Mouse (Mus musculus) megakaryocyte-erythroid progenitor cell, adult 5-6 weeks (primary cell): ENCODE measurements at regions not wholly inside any gene's neighbourhood (a gene's known extent, or its start where the extent isn't known, plus 50 kb on each side); places are given as distances from the start of the nearest gene placed in this dataset.

Experiments
- ATAC-seq: replicated peaks from 2 replicates; pipeline ENCODE4 v1.8.0; 2016; ENCODE audit warnings: mild to moderate bottlenecking, inconsistent platforms; ENCODE audit not compliant: severe bottlenecking, poor library complexity, low FRiP score, low TSS enrichment

GRCm38 (mm10) chr7:137741702-137742101, 304.3 kb downstream of the Glrx3 start:
- no peak for ATAC-seq

DNA sequence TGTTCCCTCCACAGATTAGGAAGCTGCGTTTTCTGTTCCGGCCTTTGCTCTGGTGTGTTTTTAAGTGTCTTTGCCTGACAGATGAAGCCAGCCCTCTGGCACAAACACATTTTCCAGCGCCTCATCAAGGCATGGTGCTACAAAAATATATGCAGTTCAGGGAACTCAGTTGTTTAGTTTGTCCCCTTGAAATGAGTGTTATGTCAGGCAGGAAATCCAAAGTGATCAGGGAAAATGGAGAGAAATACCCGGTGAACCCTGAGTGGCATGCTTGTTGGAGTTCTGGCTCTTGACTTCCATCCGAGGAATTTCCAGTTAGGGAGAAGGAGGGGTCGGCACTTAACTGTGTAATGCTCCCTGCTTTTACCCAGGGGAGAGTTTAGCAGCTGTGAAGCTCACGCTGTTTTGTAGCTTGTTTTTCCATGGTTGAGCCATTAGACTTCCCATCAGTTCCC, 304.9 kb downstream of the Glrx3 start:
- no peak for ATAC-seq

- ATAC-seq: no peak
Measured at GRCm38 (mm10) chr7:137745575-137745974, 308.2 kb downstream of the Glrx3 start.

GRCm38 (mm10) chr7:137745991-137746390, 308.6 kb downstream of the Glrx3 start:
- ATAC-seq: no peak

- ATAC-seq: no peak
Measured at GRCm38 (mm10) chr7:137748936-137749335, 311.5 kb downstream of the Glrx3 start.

GRCm38 (mm10) chr7:137750741-137751140, 313.3 kb downstream of the Glrx3 start:
- ATAC-seq: no peak

DNA sequence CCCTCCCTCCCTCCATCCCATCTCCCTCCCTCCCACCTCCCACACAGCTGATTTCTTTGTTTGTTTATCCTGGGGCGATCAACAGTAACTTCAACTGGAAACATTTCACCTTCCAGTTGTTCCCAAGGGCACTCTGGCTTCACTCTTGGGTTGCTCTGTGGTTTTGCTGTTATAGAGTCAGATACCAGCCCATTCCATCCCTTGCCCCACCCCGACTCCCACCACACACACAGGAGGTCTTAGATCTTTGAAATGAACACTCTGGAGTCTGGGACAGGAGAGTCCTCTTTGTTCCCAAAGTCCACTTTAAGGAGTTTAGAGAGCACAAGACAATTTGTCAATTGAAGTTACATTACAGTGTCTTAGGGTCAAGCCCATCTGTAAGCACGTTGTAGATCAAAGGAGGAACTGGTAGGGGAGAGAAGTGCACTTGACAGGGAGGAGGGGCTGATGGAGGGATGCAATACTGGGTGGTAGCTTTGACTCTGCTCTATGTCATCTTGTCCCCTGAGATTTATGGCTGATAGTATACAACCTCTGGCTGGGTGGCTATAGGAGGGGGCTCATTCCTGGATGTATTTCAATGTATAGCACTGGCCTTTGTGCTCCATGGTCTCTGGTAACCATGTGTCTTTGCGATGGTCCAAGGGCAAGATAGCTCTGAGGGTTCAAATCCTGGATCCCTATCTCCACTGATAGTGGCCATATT, 313.9 kb downstream of the Glrx3 start:
- ATAC-seq: no peak

DNA sequence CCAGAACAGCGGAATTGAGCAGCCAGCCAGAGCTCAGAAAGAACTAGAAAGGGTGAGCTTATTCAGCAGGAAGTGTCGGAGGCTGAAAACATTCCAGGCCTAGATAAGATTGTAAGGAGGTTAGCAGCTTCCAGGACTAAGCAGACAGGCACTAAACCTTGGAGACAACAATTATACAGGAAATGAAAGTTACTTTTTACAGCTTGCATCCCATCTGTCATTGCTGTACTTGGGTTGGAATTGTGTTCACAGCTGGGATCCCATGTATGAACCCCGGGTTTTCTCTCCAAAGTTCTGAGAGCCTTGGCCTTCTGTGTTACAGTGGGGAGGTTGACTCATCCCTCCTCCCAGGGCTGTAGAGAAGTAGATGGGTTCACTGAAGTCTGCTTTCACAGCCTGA, 328.5 kb downstream of the Glrx3 start:
- ATAC-seq: no peak

GRCm38 (mm10) chr7:137766721-137767120, 329.3 kb downstream of the Glrx3 start:
- no peak for ATAC-seq

- no peak for ATAC-seq
Measured at GRCm38 (mm10) chr7:137773051-137773964, 335.9 kb downstream of the Glrx3 start.

DNA sequence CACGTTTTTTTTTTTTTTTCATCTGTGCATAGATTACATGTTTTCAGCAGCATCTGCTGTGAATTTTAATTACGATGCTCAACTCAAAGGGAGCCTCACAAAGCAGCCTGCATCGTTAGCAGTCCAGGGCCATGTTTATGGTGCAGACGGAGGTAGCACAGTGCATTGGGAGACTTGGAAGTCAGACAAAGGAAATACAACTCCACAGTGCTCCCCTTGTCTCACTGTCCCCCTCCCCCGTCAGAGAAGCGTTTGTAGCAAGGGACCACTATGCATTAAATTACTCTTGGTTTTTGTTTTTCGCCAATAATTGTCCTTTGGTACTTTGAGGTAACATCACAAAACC, 336.5 kb downstream of the Glrx3 start:
- no peak for ATAC-seq

DNA sequence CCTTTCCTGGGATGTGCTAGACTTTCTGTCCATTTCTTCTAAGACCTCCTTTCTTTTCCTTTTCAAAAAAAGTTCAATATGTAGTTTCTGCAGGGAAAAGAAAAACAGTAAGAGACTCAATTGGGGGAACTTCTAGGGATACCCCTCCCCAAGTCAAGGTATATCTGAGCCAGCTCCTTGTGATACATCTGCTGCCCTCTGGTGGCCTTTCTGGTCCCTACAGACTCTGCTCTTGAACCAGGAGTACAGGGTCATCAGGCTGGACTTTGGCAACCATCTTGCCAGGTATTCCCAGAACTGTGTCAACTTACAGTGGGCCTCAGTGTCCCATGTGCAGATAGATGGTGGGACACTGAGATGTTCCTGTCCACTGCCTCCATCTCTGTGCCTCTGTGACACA, 346.5 kb downstream of the Glrx3 start:
- peak; percentile 90 for ATAC-seq

DNA sequence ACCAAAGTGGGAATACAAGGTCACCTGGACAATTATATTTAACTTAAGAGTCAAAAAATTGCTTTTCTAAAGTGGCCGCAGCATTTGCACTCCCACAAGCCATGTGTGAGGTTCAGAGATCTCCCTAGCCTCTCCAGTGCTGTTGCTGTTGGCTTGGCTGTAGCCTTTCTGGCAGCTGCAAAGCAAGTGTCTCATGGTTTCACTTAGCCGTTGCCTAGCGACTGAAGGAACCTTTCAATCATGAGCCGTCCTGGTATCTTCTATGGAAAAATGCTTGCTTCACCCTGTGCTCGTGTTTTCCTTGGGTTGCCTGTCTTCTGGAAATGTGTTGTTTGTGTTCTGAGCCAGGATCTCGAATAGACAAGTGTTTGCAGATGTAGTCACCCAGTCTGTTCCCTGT, 367.9 kb downstream of the Glrx3 start:
- no peak for ATAC-seq

DNA sequence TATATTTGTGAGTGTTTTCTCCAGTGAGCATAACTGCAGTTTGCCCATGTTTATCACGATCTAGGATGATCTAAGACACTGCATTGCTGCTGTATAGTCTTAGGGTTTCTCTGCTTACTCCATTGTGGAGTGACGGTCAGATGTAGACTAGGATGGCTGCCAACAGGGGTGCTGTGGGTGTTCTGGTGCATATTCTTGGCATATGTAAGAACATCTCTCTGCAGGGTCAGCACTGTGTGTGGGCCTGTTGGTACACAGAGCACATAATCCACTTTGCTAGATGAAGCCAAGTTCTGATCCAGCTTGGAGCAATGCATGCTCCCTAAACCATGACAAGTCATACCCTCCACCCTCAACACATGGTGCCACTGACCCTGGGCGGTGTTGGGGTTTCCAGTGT, 375.4 kb downstream of the Glrx3 start:
- ATAC-seq: no peak

GRCm38 (mm10) chr7:137840520-137840919, 403.1 kb downstream of the Glrx3 start:
- ATAC-seq: no peak

- ATAC-seq: no peak
Measured at GRCm38 (mm10) chr7:137841044-137841443, 403.6 kb downstream of the Glrx3 start.

GRCm38 (mm10) chr7:137841456-137842100, 404.2 kb downstream of the Glrx3 start:
- ATAC-seq: no peak

- ATAC-seq: no peak
Measured at GRCm38 (mm10) chr7:137847856-137848255, 410.4 kb downstream of the Glrx3 start.

DNA sequence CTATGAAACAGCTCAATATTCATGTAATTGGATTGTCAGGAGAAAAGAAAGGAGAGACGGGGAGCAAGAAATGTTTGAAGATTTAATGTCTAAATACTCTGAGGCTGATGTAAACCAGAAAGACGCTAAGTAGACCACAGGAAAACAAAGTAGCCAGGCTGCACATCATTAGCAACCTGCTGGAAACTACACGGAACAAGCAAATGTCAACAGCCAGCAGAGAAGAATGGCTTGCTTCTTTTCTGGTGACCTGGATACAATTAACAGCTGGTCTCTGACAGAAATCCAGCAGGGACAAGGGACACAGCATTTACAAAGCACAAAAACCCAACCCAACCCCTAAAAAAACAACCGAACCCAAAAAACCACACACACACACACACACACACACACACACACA, 413.6 kb downstream of the Glrx3 start:
- ATAC-seq: no peak

GRCm38 (mm10) chr7:137859681-137860080, 422.3 kb downstream of the Glrx3 start:
- ATAC-seq: no peak
